Mouse (Mus musculus): Measurements from ENCODE around the gene Celsr2. TPM values are rescaled to one million over a fixed set of nuclear protein-coding genes. Genes with fewer than 3 reads are reported as not detected.

Gene Celsr2
- total RNA-seq, 2 experiments from 2014 or later, result 4.8 to 5.9 TPM

Other genes with a start within 250 kb of the Celsr2 start
- gene Amigo1, start 229.2 kb downstream of the Celsr2 start, total RNA-seq (2021), result 10 to 100 TPM; 21.3 to 23.3 TPM
- gene Cyb561d1, start 214.3 kb downstream of the Celsr2 start, total RNA-seq (2021), result 1 to 10 TPM; 2.7 TPM
- 1 to 10 TPM; 6.1 to 6.5 TPM for gene Atxn7l2, start 204.6 kb downstream of the Celsr2 start, total RNA-seq (2021)
- 100 to 1,000 TPM; 596 to 597 TPM for gene Sypl2, start 188.9 kb downstream of the Celsr2 start, total RNA-seq (2021)
- 10 to 100 TPM; 48.6 to 50.5 TPM for gene Psma5, start 158.6 kb downstream of the Celsr2 start, total RNA-seq (2021)
- 10 to 100 TPM; 34.0 to 48.3 TPM for gene Sort1, start 131.5 kb downstream of the Celsr2 start, total RNA-seq (2021)
- gene Mybphl, start 50.6 kb downstream of the Celsr2 start, total RNA-seq (2021), result not detected
- gene Psrc1, start 31.7 kb downstream of the Celsr2 start, total RNA-seq (2021), result under 1 TPM in 1 of 2 experiments, not detected in 1; 0.32 TPM
- 100 to 1,000 TPM; 105 to 114 TPM for gene Sars, start 29.7 kb upstream of the Celsr2 start, total RNA-seq (2021)
- not detected for gene 1700013F07Rik, start 118.6 kb upstream of the Celsr2 start, total RNA-seq (2021)
- gene 5330417C22Rik, start 121.0 kb upstream of the Celsr2 start, total RNA-seq (2021), result not detected
- gene Tmem167b, start 146.9 kb upstream of the Celsr2 start, total RNA-seq (2021), result 10 to 100 TPM; 13.0 to 15.1 TPM
- gene Taf13, start 156.1 kb upstream of the Celsr2 start, total RNA-seq (2021), result 10 to 100 TPM; 17.6 to 18.3 TPM
- 1 to 10 TPM; 3.0 to 6.4 TPM for gene Wdr47, start 175.7 kb upstream of the Celsr2 start, total RNA-seq (2021)
- 10 to 100 TPM; 32.0 to 32.5 TPM for gene Clcc1, start 238.4 kb upstream of the Celsr2 start, total RNA-seq (2021)

Data from gastrocnemius, postnatal 25 days (tissue).